Mouse (Mus musculus): ENCODE measurements around the gene Mrps17. TPM values are rescaled to one million over a fixed set of nuclear protein-coding genes. Genes with fewer than 3 reads are reported as not detected.

The Mrps17 gene
- polyA plus RNA-seq, 1 experiment, result 76.4 TPM

DNA sequence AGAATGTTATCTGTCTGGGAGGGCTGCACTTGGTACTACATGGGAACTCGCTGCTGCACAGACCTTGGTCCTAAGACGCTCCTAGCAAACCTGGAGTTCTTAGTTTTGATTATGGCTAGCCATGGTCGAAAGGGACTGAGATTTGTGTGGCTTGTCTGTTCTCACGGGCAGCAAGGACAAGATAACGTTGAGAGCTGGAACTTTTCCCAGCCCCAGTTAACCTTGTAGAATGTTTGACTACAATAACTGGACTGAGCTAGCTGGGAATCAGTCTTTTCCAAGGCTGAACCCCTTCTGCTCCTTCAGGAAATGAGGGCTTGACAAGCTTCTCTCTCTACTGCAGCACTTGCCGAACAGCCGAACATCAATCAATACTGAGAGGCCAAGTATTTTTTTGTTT, 27.7 kb upstream of the Mrps17 start:
- Histone ChIP-seq H3K4me3 (ENCODE audit: low read depth, low read length) (no peak overlapping the region), H3K36me3 (ENCODE audit: control insufficient read depth, insufficient read depth, low read length, poor library complexity, severe bottlenecking) (no peaks in the 10 kb centered on the region), H3K9ac (ENCODE audit: low read depth, poor library complexity, severe bottlenecking) (no peak overlapping the region), H3K4me1 (ENCODE audit: control insufficient read depth, insufficient read depth, low read length) (no peaks in the 10 kb centered on the region), H3K27me3 (ENCODE audit: control insufficient read depth, insufficient read depth, low read length, poor library complexity, severe bottlenecking) (no peaks in the 10 kb centered on the region; the same call in 1 of the 2 replicates), H3K27ac (ENCODE audit: insufficient read depth, low read length) (no peak overlapping the region), H3K9me3 (replicated peaks; ENCODE audit: control insufficient read depth, insufficient read depth, low read length, poor library complexity, severe bottlenecking) (no peaks in the 10 kb centered on the region)
- TF ChIP-seq POLR2A (IDR thresholded peaks at IDR 0.05; ENCODE audit: insufficient read depth, low read length) (no peak), CTCF (IDR thresholded peaks at IDR 0.05; ENCODE audit: low read depth, low read length) (no peak), EP300 (IDR thresholded peaks at IDR 0.05; ENCODE audit: insufficient read depth, low read depth, low read length) (no peak)

DNA sequence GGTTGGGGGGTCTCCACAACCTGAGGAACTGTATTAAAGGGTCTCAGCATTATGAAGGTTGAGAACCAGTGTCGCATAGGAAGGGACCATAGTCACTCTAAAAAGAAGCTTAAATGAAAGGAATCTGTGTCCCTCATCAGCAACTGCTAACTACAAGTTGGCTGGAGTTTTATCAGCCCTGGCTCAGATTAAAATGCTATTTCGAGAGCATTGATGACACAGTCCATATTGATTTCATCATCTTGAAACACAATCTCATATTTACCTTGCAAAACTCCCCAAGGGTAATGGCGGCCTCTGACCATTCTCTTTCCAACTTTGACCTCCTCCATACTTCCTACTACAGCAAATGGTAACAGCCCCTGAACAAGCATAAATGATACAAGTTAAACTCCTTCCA, 24.8 kb upstream of the Mrps17 start:
- TF ChIP-seq POLR2A (IDR thresholded peaks at IDR 0.05; ENCODE audit: insufficient read depth, low read length), result no peak
- no peak for TF ChIP-seq EP300 (IDR thresholded peaks at IDR 0.05; ENCODE audit: insufficient read depth, low read depth, low read length)
- TF ChIP-seq CTCF (IDR thresholded peaks at IDR 0.05; ENCODE audit: low read depth, low read length), result no peak
- H3K27me3 ChIP-seq (ENCODE audit: control insufficient read depth, insufficient read depth, low read length, poor library complexity, severe bottlenecking), result no peaks in the 10 kb centered on the region
- H3K27ac ChIP-seq (ENCODE audit: insufficient read depth, low read length), result no peak overlapping the region
- no peaks in the 10 kb centered on the region for H3K36me3 ChIP-seq (ENCODE audit: control insufficient read depth, insufficient read depth, low read length, poor library complexity, severe bottlenecking)
- no peak overlapping the region for H3K9ac ChIP-seq (ENCODE audit: low read depth, poor library complexity, severe bottlenecking)
- H3K4me3 ChIP-seq (ENCODE audit: low read depth, low read length), result no peak overlapping the region
- H3K9me3 ChIP-seq (replicated peaks; ENCODE audit: control insufficient read depth, insufficient read depth, low read length, poor library complexity, severe bottlenecking), result no peaks in the 10 kb centered on the region
- H3K4me1 ChIP-seq (ENCODE audit: control insufficient read depth, insufficient read depth, low read length), result no peaks in the 10 kb centered on the region

DNA sequence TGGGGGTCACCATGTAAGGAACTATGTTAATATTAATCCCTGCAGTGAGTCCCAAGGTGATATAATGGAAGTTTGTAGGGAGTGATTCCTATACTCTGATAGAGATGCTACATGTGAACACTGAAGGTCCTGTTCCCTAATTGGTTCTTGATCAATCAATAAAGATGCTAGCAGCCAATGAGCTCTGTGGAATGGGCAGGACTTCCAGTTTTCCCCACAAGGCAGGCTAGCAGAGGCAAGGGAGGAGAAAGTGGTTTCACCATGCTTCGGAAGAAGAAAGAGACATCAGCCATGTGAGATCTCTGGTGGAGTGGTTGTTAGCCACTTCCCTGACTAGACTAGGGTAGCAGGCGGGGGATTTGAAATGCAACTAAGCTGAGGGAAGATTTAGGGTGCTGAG, 14.8 kb upstream of the Mrps17 start:
- H3K4me3 ChIP-seq (ENCODE audit: low read depth, low read length), result peak overlapping the region; percentile 41
- no peak overlapping the region for H3K9ac ChIP-seq (ENCODE audit: low read depth, poor library complexity, severe bottlenecking)
- TF ChIP-seq CTCF (IDR thresholded peaks at IDR 0.05; ENCODE audit: low read depth, low read length) (no peak), POLR2A (IDR thresholded peaks at IDR 0.05; ENCODE audit: insufficient read depth, low read length) (no peak), EP300 (IDR thresholded peaks at IDR 0.05; ENCODE audit: insufficient read depth, low read depth, low read length) (no peak)
- no peak overlapping the region for H3K27ac ChIP-seq (ENCODE audit: insufficient read depth, low read length)
- no peaks in the 10 kb centered on the region for H3K36me3 ChIP-seq (ENCODE audit: control insufficient read depth, insufficient read depth, low read length, poor library complexity, severe bottlenecking)
- no peaks in the 10 kb centered on the region for H3K4me1 ChIP-seq (ENCODE audit: control insufficient read depth, insufficient read depth, low read length)
- H3K27me3 ChIP-seq (ENCODE audit: control insufficient read depth, insufficient read depth, low read length, poor library complexity, severe bottlenecking), result peaks cover 1% of the 10 kb centered on the region; the same call in 1 of the 2 replicates
- no peaks in the 10 kb centered on the region; the same call in 1 of the 2 replicates for H3K9me3 ChIP-seq (replicated peaks; ENCODE audit: control insufficient read depth, insufficient read depth, low read length, poor library complexity, severe bottlenecking)

GRCm38 (mm10) chr5:129701706-129702105, 13.6 kb upstream of the Mrps17 start:
- no peak for TF ChIP-seq EP300 (IDR thresholded peaks at IDR 0.05; ENCODE audit: insufficient read depth, low read depth, low read length)
- TF ChIP-seq CTCF (IDR thresholded peaks at IDR 0.05; ENCODE audit: low read depth, low read length), result no peak
- no peak for TF ChIP-seq POLR2A (IDR thresholded peaks at IDR 0.05; ENCODE audit: insufficient read depth, low read length)
- Histone ChIP-seq H3K27me3 (ENCODE audit: control insufficient read depth, insufficient read depth, low read length, poor library complexity, severe bottlenecking) (peaks cover 1% of the 10 kb centered on the region; the same call in 1 of the 2 replicates), H3K9me3 (replicated peaks; ENCODE audit: control insufficient read depth, insufficient read depth, low read length, poor library complexity, severe bottlenecking) (no peaks in the 10 kb centered on the region; the same call in 1 of the 2 replicates), H3K9ac (ENCODE audit: low read depth, poor library complexity, severe bottlenecking) (no peak overlapping the region), H3K4me1 (ENCODE audit: control insufficient read depth, insufficient read depth, low read length) (no peaks in the 10 kb centered on the region), H3K36me3 (ENCODE audit: control insufficient read depth, insufficient read depth, low read length, poor library complexity, severe bottlenecking) (no peaks in the 10 kb centered on the region), H3K27ac (ENCODE audit: insufficient read depth, low read length) (no peak overlapping the region), H3K4me3 (ENCODE audit: low read depth, low read length) (no peak overlapping the region)

DNA sequence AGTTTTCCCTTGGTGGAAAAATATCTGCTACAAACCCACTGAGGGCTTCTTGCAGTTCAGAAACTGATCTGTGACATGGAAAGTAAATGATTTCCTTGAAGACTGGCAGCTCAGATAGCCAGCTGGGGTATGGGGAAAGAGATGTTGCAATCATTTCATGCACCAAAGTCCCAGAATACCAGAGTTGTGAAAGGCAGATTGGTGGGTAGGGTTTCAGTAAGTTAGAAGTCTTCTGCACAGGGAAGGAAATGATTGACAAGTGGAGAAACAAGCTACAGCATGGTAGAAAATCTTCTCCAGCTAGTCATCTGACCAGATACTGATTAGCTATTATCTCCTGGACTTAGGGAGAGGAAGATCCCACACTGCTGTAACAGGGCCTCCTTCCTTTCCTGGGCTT, 11.9 kb upstream of the Mrps17 start:
- Histone ChIP-seq H3K9ac (ENCODE audit: low read depth, poor library complexity, severe bottlenecking) (no peak overlapping the region), H3K4me1 (ENCODE audit: control insufficient read depth, insufficient read depth, low read length) (no peaks in the 10 kb centered on the region), H3K27ac (ENCODE audit: insufficient read depth, low read length) (no peak overlapping the region), H3K27me3 (ENCODE audit: control insufficient read depth, insufficient read depth, low read length, poor library complexity, severe bottlenecking) (peaks cover 1% of the 10 kb centered on the region; the same call in 1 of the 2 replicates), H3K36me3 (ENCODE audit: control insufficient read depth, insufficient read depth, low read length, poor library complexity, severe bottlenecking) (no peaks in the 10 kb centered on the region), H3K9me3 (replicated peaks; ENCODE audit: control insufficient read depth, insufficient read depth, low read length, poor library complexity, severe bottlenecking) (no peaks in the 10 kb centered on the region), H3K4me3 (ENCODE audit: low read depth, low read length) (no peak overlapping the region)
- TF ChIP-seq EP300 (IDR thresholded peaks at IDR 0.05; ENCODE audit: insufficient read depth, low read depth, low read length) (no peak), CTCF (IDR thresholded peaks at IDR 0.05; ENCODE audit: low read depth, low read length) (no peak), POLR2A (IDR thresholded peaks at IDR 0.05; ENCODE audit: insufficient read depth, low read length) (no peak)

DNA sequence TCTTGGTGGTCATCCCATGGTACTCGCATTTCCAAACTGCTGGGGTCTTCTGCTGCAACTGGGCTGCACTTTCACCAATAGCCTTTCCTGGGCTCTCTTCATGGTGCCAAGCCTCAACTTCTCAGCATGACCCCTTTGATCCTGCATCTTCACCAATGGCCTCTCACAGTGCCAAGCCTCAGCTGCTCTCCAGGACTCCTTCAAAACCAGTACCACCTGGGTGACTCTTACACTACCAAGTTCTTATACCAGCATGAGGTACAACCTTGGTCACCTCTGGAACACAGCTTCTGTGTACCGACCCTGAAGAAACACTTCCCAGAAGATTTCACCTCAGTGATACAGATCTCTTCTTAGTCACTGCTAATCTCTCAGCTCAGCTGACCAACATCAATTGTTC, 6.9 kb upstream of the Mrps17 start, which contains the start of gene Sept14:
TSS of gene Sept14 (minus strand) at position 101 of the 400 bp plus-strand sequence.
- Histone ChIP-seq H3K9ac (ENCODE audit: low read depth, poor library complexity, severe bottlenecking) (no peak within 1 kb of the TSS), H3K4me1 (ENCODE audit: control insufficient read depth, insufficient read depth, low read length) (no peaks in the 10 kb centered on the region), H3K27ac (ENCODE audit: insufficient read depth, low read length) (no peak within 1 kb of the TSS), H3K27me3 (ENCODE audit: control insufficient read depth, insufficient read depth, low read length, poor library complexity, severe bottlenecking) (no peaks in the 10 kb centered on the region; the same call in 1 of the 2 replicates), H3K36me3 (ENCODE audit: control insufficient read depth, insufficient read depth, low read length, poor library complexity, severe bottlenecking) (no peaks in the 10 kb centered on the region), H3K4me3 (ENCODE audit: low read depth, low read length) (no peak within 1 kb of the TSS), H3K9me3 (replicated peaks; ENCODE audit: control insufficient read depth, insufficient read depth, low read length, poor library complexity, severe bottlenecking) (no peaks in the 10 kb centered on the region)
- TF ChIP-seq EP300 (IDR thresholded peaks at IDR 0.05; ENCODE audit: insufficient read depth, low read depth, low read length) (no peak), CTCF (IDR thresholded peaks at IDR 0.05; ENCODE audit: low read depth, low read length) (no peak), POLR2A (IDR thresholded peaks at IDR 0.05; ENCODE audit: insufficient read depth, low read length) (no peak)
